Mouse (Mus musculus) heart, postnatal 0 days (tissue): ENCODE data around the gene Izumo1. TPM values are rescaled to one million over a fixed set of nuclear protein-coding genes. Genes with fewer than 3 reads are reported as not detected.

Experiments used
- ATAC-seq: fragments of 200-750 bp; cut with Nextera tagmentation; 2 replicates; pipeline ENCODE4 v1.8.0; 2017; ENCODE audit warnings: low read depth, moderate number of reproducible peaks, moderate library complexity; ENCODE audit not compliant: insufficient read depth
- DNase-seq: peaks from one replicate; pipeline ENCODE4 v3.0.0-alpha.2; 2016; ENCODE audit warnings: low spot score
- H3K27ac ChIP-seq: fragments of 300-500 bp; sonication (generic); 2 replicates; pipeline ENCODE4 v1.5.1; 2014; ENCODE audit warnings: low read depth, mild to moderate bottlenecking
- H3K27me3 ChIP-seq: fragments of 300-500 bp; sonication (generic); 2 replicates; pipeline ENCODE4 v1.6.1; 2014; ENCODE audit warnings: low read length, mixed read lengths; ENCODE audit not compliant: control insufficient read depth, insufficient read depth
- H3K36me3 ChIP-seq: fragments of 300-500 bp; sonication (generic); replicated peaks from 2 replicates; pipeline ENCODE4 v1.6.1; 2014; ENCODE audit warnings: low read length, mixed read lengths; ENCODE audit not compliant: control insufficient read depth, insufficient read depth
- H3K4me1 ChIP-seq: fragments of 300-500 bp; sonication (generic); 2 replicates; pipeline ENCODE4 v1.6.1; 2014; ENCODE audit warnings: antibody characterized with exemption; ENCODE audit not compliant: control insufficient read depth, insufficient read depth
- H3K4me2 ChIP-seq: fragments of 300-500 bp; sonication (generic); 2 replicates; pipeline ENCODE4 v1.6.1; 2014; ENCODE audit warnings: low read depth, mild to moderate bottlenecking, low read length, moderate library complexity
- H3K4me3 ChIP-seq: fragments of 300-500 bp; sonication (generic); 2 replicates; pipeline ENCODE4 v1.5.1; 2014; ENCODE audit warnings: low read depth, low read length
- H3K9ac ChIP-seq: fragments of 300-500 bp; sonication (generic); replicated peaks from 2 replicates; pipeline ENCODE4 v1.6.1; 2014; ENCODE audit warnings: low read depth, low read length, mixed read lengths
- H3K9me3 ChIP-seq: fragments of 300-500 bp; sonication (generic); replicated peaks from 2 replicates; pipeline ENCODE4 v1.6.1; 2016; ENCODE audit warnings: low read length; ENCODE audit not compliant: control insufficient read depth
- CTCF ChIP-seq: IDR thresholded peaks from 2 replicates; pipeline ENCODE4 v1.5.1; 2016; ENCODE audit warnings: antibody characterized with exemption, control low read depth, low read depth
- EP300 ChIP-seq: IDR thresholded peaks from 2 replicates; pipeline ENCODE4 v1.6.1; 2016; ENCODE audit warnings: antibody characterized with exemption, low read depth
- WGBS: fragments of 180-500 bp; shearing (Covaris S2); extraction: QIAGEN DNeasy Blood & Tissue Kit; methylation state at CpG from one replicate; pipeline ENCODE4 v1.1.7; 2014; 5-methylcytosine and 5-hydroxymethylcytosine counted together
- polyA plus RNA-seq: library from polyadenylated mRNA; unstranded; fragments of >200 nt; fragmentation: Nextera tagmentation; extraction: Ambion mirVana; gene quantifications from 2 replicates; pipeline ENCODE4 v1.2.1, GENCODE M21; 2015
- total RNA-seq: library from RNA; depleted of rRNA; stranded (reverse); fragments of >200 nt; gene quantifications from 2 replicates; pipeline ENCODE4 v1.2.3, GENCODE M21; 2014; ENCODE audit warnings: low replicate concordance; rRNA removed

The Izumo1 gene
- total RNA-seq (0.53 TPM in 1 of 2 replicates, not detected in the other), polyA plus RNA-seq (0.11 and 0.23 TPM in 2 replicates)

DNA sequence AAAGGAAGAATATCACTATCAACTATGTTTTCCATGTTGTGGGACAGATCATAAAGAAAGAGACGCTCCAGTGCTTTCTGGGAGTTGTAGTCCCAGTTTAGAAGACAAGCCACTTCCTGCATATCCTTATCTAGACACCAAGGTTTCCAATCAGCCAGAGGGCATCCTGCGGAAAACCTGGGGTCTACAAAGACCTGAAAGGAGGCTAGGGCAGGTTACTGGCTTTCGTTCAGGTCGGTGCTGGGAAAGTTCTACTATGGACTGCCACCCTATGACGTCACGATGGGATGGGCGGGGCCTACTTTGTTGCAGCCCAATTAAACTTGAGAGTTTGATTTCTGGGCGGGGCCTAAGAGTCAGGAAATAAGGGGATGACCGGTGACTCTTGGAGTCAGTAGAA is at the start of gene Izumo1:
TSS of gene Izumo1 (plus strand) at position 369 of the 400 bp plus-strand sequence.
- DNase-seq = no peak
- Histone ChIP-seq H3K27ac (no peak within 1 kb of the TSS), H3K4me2 (no peak within 1 kb of the TSS), H3K4me1 (no peaks in the 10 kb centered on the region), H3K36me3 (no peaks in the 10 kb centered on the region), H3K9me3 (no peaks in the 10 kb centered on the region), H3K9ac (no peak within 1 kb of the TSS), H3K4me3 (no peak within 1 kb of the TSS), H3K27me3 (peaks cover 30% of the 10 kb centered on the region)
- ATAC-seq = 0 out of 2 replicates have a peak, but pooled peaks have one; percentile 34
- TF ChIP-seq EP300 (no peak), CTCF (no peak)
- WGBS = 23% methylated on average over 9 of the region's 9 CpGs

DNA sequence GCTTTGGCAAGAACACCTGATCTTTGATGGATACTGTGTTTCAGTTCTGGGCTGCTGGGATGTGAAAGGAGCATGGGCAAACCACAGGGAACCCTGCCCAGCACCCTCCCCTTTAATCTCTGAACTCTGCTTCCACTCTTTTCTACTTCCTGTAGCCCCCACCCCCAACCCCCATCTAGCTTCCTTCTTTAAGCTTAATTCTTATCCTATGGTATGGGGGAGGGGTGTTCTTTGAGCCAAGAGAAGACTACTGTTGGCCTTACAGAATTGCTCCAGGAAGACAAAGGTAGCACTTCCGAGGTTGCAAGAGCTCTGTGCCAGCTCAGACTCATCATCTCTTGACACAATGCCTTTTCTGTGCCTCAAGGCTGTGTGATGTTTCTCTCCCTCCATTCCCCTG is 49.6 kb upstream of the Izumo1 start:
- H3K36me3 ChIP-seq = peaks cover 13% of the 10 kb centered on the region
- 50% methylated on average over 1 of the region's 1 CpGs for WGBS
- H3K27ac ChIP-seq = no peak overlapping the region
- DNase-seq = no peak
- peaks cover 34% of the 10 kb centered on the region for H3K4me1 ChIP-seq
- H3K9me3 ChIP-seq = no peaks in the 10 kb centered on the region
- no peak for ATAC-seq
- TF ChIP-seq EP300 (no peak), CTCF (no peak)
- H3K4me3 ChIP-seq = no peak overlapping the region
- no peak overlapping the region for H3K9ac ChIP-seq
- no peaks in the 10 kb centered on the region for H3K27me3 ChIP-seq
- no peak overlapping the region for H3K4me2 ChIP-seq

DNA sequence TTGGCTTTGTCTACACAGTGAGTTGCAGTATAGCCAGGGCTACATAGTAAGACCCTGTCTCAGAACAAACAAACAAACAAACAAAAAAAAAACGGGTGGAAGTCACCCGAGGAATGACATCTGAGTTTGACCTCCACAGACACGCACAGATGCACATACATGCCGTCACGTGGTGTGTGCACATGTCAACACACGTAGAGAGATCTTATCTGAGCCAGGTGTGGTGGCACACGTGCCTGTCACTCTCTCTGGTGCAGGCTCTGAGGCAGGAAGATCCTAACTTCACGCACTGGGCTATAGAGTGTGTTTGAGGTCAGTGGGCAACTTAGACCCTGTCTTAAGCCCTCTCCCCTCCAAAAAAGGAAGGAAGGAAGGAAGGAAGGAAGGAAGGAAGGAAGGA is 47.7 kb upstream of the Izumo1 start:
- H3K9me3 ChIP-seq = no peaks in the 10 kb centered on the region
- H3K36me3 ChIP-seq = peaks cover 19% of the 10 kb centered on the region
- WGBS = 65% methylated on average over 8 of the region's 8 CpGs
- H3K9ac ChIP-seq = no peak overlapping the region
- peaks cover 20% of the 10 kb centered on the region for H3K4me1 ChIP-seq
- H3K27me3 ChIP-seq = no peaks in the 10 kb centered on the region
- no peak overlapping the region; the same call in 1 of the 2 replicates for H3K4me2 ChIP-seq
- TF ChIP-seq EP300 (no peak), CTCF (no peak)
- H3K27ac ChIP-seq = peak overlapping the region; percentile 56
- no peak overlapping the region for H3K4me3 ChIP-seq
- DNase-seq (no peak), ATAC-seq (no peak)

- Histone ChIP-seq H3K4me3 (no peak overlapping the region), H3K4me2 (peak overlapping the region; percentile 3; the same call in 1 of the 2 replicates), H3K4me1 (peaks cover 20% of the 10 kb centered on the region), H3K27me3 (no peaks in the 10 kb centered on the region), H3K9ac (no peak overlapping the region), H3K36me3 (peaks cover 21% of the 10 kb centered on the region), H3K27ac (peak overlapping the region; percentile 56), H3K9me3 (no peaks in the 10 kb centered on the region)
- TF ChIP-seq CTCF = no peak
- no peak for TF ChIP-seq EP300
- 70% methylated on average over 15 of the region's 15 CpGs for WGBS
- DNase-seq (no peak), ATAC-seq (peak; percentile 49; the same call in 1 of the 2 replicates)
These were observed 46.9 kb upstream of the Izumo1 start for GRCm38 (mm10) chr7:45574472-45575379.

DNA sequence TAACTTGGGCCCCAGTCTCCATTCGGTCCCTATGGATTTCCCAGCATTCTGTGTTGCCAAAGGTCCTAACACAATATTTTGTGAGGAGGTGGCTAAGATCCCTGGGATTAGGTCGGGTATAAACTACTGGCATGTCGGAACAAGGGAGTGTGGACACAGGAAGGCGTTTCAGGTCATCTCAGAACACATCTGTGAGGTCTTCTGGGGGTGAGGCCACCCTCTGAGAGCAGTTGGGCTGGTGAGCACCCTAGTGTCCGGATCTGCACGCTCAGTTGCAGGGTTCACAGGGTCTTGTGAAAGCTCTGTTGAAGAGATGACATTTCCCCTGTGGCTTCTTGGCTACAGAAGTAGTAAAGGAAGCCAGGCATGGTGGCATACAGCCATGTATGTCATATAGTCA is 35.7 kb upstream of the Izumo1 start:
- Histone ChIP-seq H3K27ac (no peak overlapping the region), H3K9me3 (no peaks in the 10 kb centered on the region), H3K9ac (no peak overlapping the region), H3K36me3 (peaks cover 35% of the 10 kb centered on the region), H3K4me1 (no peaks in the 10 kb centered on the region), H3K4me2 (no peak overlapping the region), H3K4me3 (no peak overlapping the region), H3K27me3 (no peaks in the 10 kb centered on the region)
- 92% methylated on average over 6 of the region's 6 CpGs for WGBS
- TF ChIP-seq EP300 (no peak), CTCF (no peak)
- DNase-seq = no peak
- ATAC-seq = no peak
